Mouse (Mus musculus): Measurements from ENCODE around the gene Trak2.

GRCm38 (mm10) chr1:58936746-58937605 is 36.3 kb downstream of the Trak2 start:
- TF ChIP-seq CTCF (IDR thresholded peaks at IDR 0.05; ENCODE audit: low read depth, low read length) (no peak), POLR2A (IDR thresholded peaks at IDR 0.05; ENCODE audit: borderline replicate concordance, low read depth, low read length) (no peak)

Measured in bone marrow macrophage, adult 2 months (primary cell).